Mouse (Mus musculus) heart, postnatal 0 days (tissue): ENCODE measurements around the gene Dab1.

ENCODE experiments used
- CTCF ChIP-seq: IDR thresholded peaks from 2 replicates; pipeline ENCODE4 v1.5.1; 2016; ENCODE audit warnings: antibody characterized with exemption, control low read depth, low read depth
- EP300 ChIP-seq: IDR thresholded peaks from 2 replicates; pipeline ENCODE4 v1.6.1; 2016; ENCODE audit warnings: antibody characterized with exemption, low read depth

DNA sequence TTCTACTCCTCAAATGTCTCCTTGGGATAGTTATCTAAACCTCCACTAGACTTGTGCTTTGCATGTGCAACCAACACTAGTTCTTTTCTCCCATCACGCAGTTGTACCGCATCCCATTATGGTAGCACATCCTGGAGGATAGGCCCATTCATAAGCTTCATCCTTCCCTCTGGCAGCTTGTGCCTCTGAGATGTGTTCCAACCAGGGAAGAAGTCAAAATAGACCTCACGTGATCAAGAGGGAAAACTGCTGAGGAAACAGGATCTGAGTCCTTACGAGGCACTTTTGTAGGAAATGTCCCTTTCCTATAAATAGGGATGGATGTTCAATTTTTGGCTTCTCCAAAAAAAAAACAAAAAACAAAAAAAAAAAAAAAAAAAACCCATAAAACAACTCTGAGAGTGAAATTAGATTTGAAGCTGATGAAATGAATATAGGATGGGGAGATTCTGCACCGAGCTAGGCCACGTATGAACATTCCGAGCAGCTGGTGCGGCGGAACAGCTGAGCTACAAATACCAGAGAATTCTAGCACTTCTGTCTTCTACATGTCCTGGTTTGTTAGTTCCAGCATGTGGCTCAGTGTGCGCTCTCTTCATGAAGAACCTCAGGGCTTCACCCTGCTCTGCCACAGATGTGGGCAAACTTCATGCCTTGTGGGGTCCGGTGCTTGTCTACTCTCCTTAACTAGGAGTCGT, 802.0 kb downstream of the Dab1 start:
- TF ChIP-seq CTCF (no peak), EP300 (no peak)
